In the genomic region with DNA sequence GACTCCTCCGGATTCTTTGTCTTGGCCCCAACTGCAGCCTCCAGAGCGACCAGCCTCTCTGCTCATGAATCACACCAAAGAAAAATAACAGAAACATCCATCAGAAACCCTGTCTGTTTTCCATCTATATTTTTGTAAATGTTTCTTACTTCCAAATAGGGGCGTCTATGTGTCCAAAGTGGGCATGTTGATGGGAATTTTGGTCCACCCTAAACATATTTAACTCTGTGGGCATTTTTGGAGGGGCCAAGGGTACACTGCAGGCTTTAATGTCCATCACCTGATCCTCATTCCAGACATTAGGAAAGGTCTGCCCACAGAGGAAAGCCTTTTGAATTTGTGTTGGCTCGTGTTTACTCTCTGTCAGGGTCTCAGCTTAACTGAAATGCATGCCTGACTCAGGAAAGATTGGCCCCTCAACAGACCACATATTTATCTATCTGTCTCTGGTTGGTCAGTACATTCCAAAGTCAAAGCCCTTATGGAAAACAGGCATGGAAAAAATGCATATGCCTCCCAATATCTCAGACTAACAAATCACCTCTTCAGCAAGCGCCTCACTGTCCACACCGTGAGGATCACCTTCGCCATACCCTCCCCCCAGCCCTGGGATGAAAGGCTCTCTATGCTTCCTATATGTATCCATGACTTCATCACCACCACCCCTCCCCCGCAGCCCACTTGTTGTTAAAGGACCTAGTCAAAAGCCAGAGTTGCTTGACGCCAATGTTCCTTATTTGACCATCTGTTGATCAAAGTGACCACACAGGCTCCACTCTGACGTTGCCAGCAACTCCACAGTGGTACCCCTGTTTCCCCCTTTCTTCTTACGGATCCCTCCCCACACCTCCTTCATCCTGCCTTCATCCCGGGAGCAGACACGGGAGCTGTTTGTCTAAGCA, we compare ENCODE assay signal across 17 mouse cellular contexts.
DNase-seq lines count a peak whose midpoint lies in the region; ATAC-seq and TF ChIP-seq lines count a peak whose summit lies in the region.
"Had no signal": no experiment of that assay in that cellular context is flagged by ENCODE, and none has a peak within 500 bp of the region (broad histone marks: within the 10 kb centered on the region; RNA-seq: fewer than 3 reads in every experiment).

No protein-coding gene starts in this region.

- 60% methylated on average over 13 of the region's 13 CpGs for WGBS in liver, postnatal 0 days (ENCODE audit: insufficient replicate concordance)

- H3K9me3 ChIP-seq in liver, postnatal 0 days (ENCODE audit: low read length), result no peaks in the 10 kb centered on the region
- H3K9me3 ChIP-seq: hindbrain, embryonic 10.5 days had no signal

- ATAC-seq in liver, postnatal 0 days, result no peak
- ATAC-seq: activated CD4-positive, CD25-positive, alpha-beta regulatory T cell, adult 4 months; intestine, postnatal 0 days had no signal

- H3K27me3 ChIP-seq in liver, postnatal 0 days (ENCODE audit: insufficient read depth, low read length), result no peaks in the 10 kb centered on the region

- no peak overlapping the region for H3K4me2 ChIP-seq in liver, postnatal 0 days (ENCODE audit: low read depth, low read length)
- H3K4me2 ChIP-seq: midbrain, embryonic 11.5 days had no signal

- H3K9ac ChIP-seq in liver, postnatal 0 days (replicated peaks), result no peak overlapping the region

- no peak for TF ChIP-seq CTCF in liver, postnatal 0 days (IDR thresholded peaks at IDR 0.05; ENCODE audit: low read depth)

- H3K36me3 ChIP-seq in liver, postnatal 0 days (replicated peaks; ENCODE audit: insufficient read depth, low read length), result no peaks in the 10 kb centered on the region
- H3K36me3 ChIP-seq: hindbrain, embryonic 10.5 days had no signal

- TF ChIP-seq EP300 in liver, postnatal 0 days (IDR thresholded peaks at IDR 0.05; ENCODE audit: low read depth), result no peak

- no peak overlapping the region for H3K4me3 ChIP-seq in liver, postnatal 0 days (ENCODE audit: low read depth, low read length)
- H3K4me3 ChIP-seq: hindbrain, embryonic 10.5 days had no signal

- DNase-seq in embryo, embryonic 10.5 days (ENCODE audit: low spot score), result peak; percentile 60
- DNase-seq in embryo, embryonic 10 days (ENCODE audit: low spot score), result no peak
- peak; percentile 16 for DNase-seq in liver
- DNase-seq in liver, postnatal 0 days, result no peak
- DNase-seq in forelimb bud, embryonic 11.5 days (ENCODE audit: low read depth, low spot score), result peak; percentile 69
- DNase-seq in yolk sac, embryonic 10.5 days (ENCODE audit: low spot score), result peak; percentile 41
- DNase-seq in spleen, postnatal 4 days (ENCODE audit: low spot score in 2 of 2), result no peak
- DNase-seq in adrenal gland, adult 18-20 months (ENCODE audit: low spot score in 2 of 2), result no peak
- DNase-seq: cerebellum, adult 18-20 months; gastrocnemius, postnatal 36 days; lung, adult 18-20 months; lung, postnatal 36 days; right cerebral cortex, postnatal 14 days had no signal

- no peaks in the 10 kb centered on the region for H3K4me1 ChIP-seq in liver, postnatal 0 days (ENCODE audit: insufficient read depth)
- H3K4me1 ChIP-seq: hindbrain, embryonic 10.5 days had no signal

- no peak overlapping the region for H3K27ac ChIP-seq in liver, postnatal 0 days (ENCODE audit: low read depth)
- H3K27ac ChIP-seq: hindbrain, embryonic 10.5 days had no signal

Comparison
In these comparisons a context has a peak if more than half of its experiments do, and no peak if none do; other contexts are left out.
1. DNase-seq: peak in embryo, embryonic 10.5 days (single experiment), liver (single experiment), forelimb bud, embryonic 11.5 days (single experiment) and yolk sac, embryonic 10.5 days (single experiment); none in embryo, embryonic 10 days (single experiment), liver, postnatal 0 days (single experiment), spleen, postnatal 4 days (0 of 2) and adrenal gland, adult 18-20 months (0 of 2).